In genomic region chr9:113968967-113969366, GRCm38 (mm10) we compare ENCODE assay signal across 12 mouse cellular contexts. TPM values are rescaled to one million over a fixed set of nuclear protein-coding genes. Genes with fewer than 3 reads are reported as not detected.
A peak's percentile ranks its signal among the peaks of the same experiment; 100 is the strongest.
DNase-seq lines count a peak whose midpoint lies in the region; ATAC-seq and TF ChIP-seq lines count a peak whose summit lies in the region.
"Had no signal": no experiment of that assay in that cellular context is flagged by ENCODE, and none has a peak within 500 bp of the region (broad histone marks: within the 10 kb centered on the region; RNA-seq: fewer than 3 reads in every experiment).

No protein-coding gene starts in this region.

- H3K79me2 ChIP-seq in myocyte (ENCODE audit: control insufficient read depth, insufficient read depth) = no peaks in the 10 kb centered on the region

- H3ac ChIP-seq in myocyte (ENCODE audit: control insufficient read depth, insufficient read length) = no peak overlapping the region

- no peak for TF ChIP-seq CTCF in G1E (IDR thresholded peaks at IDR 0.05; ENCODE audit: low read depth, low read length)
- no peak for TF ChIP-seq CTCF in bone marrow, adult 2 months (IDR thresholded peaks at IDR 0.05; ENCODE audit: control insufficient read depth, insufficient read depth, low read length)
- TF ChIP-seq CTCF in intestine, postnatal 0 days (IDR thresholded peaks at IDR 0.05; ENCODE audit: low read depth) = no peak

- H3K36me3 ChIP-seq in G1E (replicated peaks) (peaks cover 81% of the 10 kb centered on the region), myocyte (ENCODE audit: control insufficient read depth, insufficient read depth) (peaks cover 33% of the 10 kb centered on the region)
- H3K36me3 ChIP-seq in intestine, postnatal 0 days (ENCODE audit: control insufficient read depth, insufficient read depth) = peaks cover 69% of the 10 kb centered on the region
- peaks cover 98% of the 10 kb centered on the region for H3K36me3 ChIP-seq in limb, embryonic 10.5 days

- peak overlapping the region; percentile 77 for H3K27ac ChIP-seq in bone marrow, adult 2 months (ENCODE audit: control insufficient read depth, insufficient read depth, low read depth, low read length, poor library complexity)
- H3K27ac ChIP-seq in intestine, postnatal 0 days (ENCODE audit: low read depth, low read length) = no peak overlapping the region
- no peak overlapping the region for H3K27ac ChIP-seq in limb, embryonic 10.5 days
- H3K27ac ChIP-seq: forebrain, embryonic 12.5 days; hindbrain, embryonic 12.5 days; limb, embryonic 15.5 days had no signal

- WGBS in bone marrow, adult 2 months = 62% methylated on average over 7 of the region's 7 CpGs
- WGBS in intestine, postnatal 0 days = 58% methylated on average over 7 of the region's 7 CpGs
- 91% methylated on average over 7 of the region's 7 CpGs for WGBS in limb, embryonic 10.5 days

- no peak; the same call in 1 of the 2 replicates for TF ChIP-seq POLR2A in bone marrow, adult 2 months (IDR thresholded peaks at IDR 0.05; ENCODE audit: borderline replicate concordance, control insufficient read depth, low read depth, low read length)
- TF ChIP-seq POLR2A in myocyte (IDR thresholded peaks at IDR 0.05; ENCODE audit: insufficient read length, low read depth) = no peak

- H3K9me3 ChIP-seq in G1E (replicated peaks) = no peaks in the 10 kb centered on the region
- H3K9me3 ChIP-seq in intestine, postnatal 0 days (ENCODE audit: control insufficient read depth) = no peaks in the 10 kb centered on the region
- H3K9me3 ChIP-seq in limb, embryonic 10.5 days (replicated peaks) = no peaks in the 10 kb centered on the region
- H3K9me3 ChIP-seq: forebrain, embryonic 12.5 days; hindbrain, embryonic 12.5 days; limb, embryonic 15.5 days had no signal

- peak; percentile 97 for ATAC-seq in G1E (ENCODE audit: extremely low read depth, insufficient number of reproducible peaks, low FRiP score, poor library complexity, severe bottlenecking)
- ATAC-seq in intestine, postnatal 0 days = peak; percentile 25; the same call in 1 of the 2 replicates
- ATAC-seq: activated CD4-positive, CD25-positive, alpha-beta regulatory T cell, adult 4 months had no signal

- DNase-seq in G1E (ENCODE audit: low spot score) = peak; percentile 63
- DNase-seq in limb, embryonic 10.5 days (ENCODE audit: low spot score) = no peak
- DNase-seq in cerebellum, postnatal 14 days = no peak
- no peak for DNase-seq in thymus, postnatal 10 days (ENCODE audit: low spot score in 2 of 2)
- DNase-seq: gastrocnemius, postnatal 25 days had no signal

- peaks cover 73% of the 10 kb centered on the region for H3K4me1 ChIP-seq in G1E (ENCODE audit: insufficient read depth, low read depth, low read length)
- peaks cover 1% of the 10 kb centered on the region; the same call in 1 of the 2 replicates for H3K4me1 ChIP-seq in bone marrow, adult 2 months (ENCODE audit: control insufficient read depth, insufficient read depth, low read length)
- no peaks in the 10 kb centered on the region for H3K4me1 ChIP-seq in intestine, postnatal 0 days (replicated peaks; ENCODE audit: control insufficient read depth, insufficient read depth, low read length)
- no peaks in the 10 kb centered on the region for H3K4me1 ChIP-seq in limb, embryonic 10.5 days
- H3K4me1 ChIP-seq: forebrain, embryonic 12.5 days; hindbrain, embryonic 12.5 days; limb, embryonic 15.5 days had no signal

- no peak overlapping the region for H3K9ac ChIP-seq in intestine, postnatal 0 days (ENCODE audit: low read depth, low read length)
- H3K9ac ChIP-seq: forebrain, embryonic 12.5 days; hindbrain, embryonic 12.5 days; limb, embryonic 15.5 days had no signal

- H3K27me3 ChIP-seq in G1E (ENCODE audit: insufficient read depth, low read length) (no peaks in the 10 kb centered on the region), myocyte (ENCODE audit: control insufficient read depth, insufficient read depth, insufficient read length) (no peaks in the 10 kb centered on the region)
- no peaks in the 10 kb centered on the region for H3K27me3 ChIP-seq in intestine, postnatal 0 days (replicated peaks; ENCODE audit: control insufficient read depth, insufficient read depth, low read length)
- no peaks in the 10 kb centered on the region for H3K27me3 ChIP-seq in limb, embryonic 10.5 days (ENCODE audit: low read depth, poor library complexity, severe bottlenecking)
- H3K27me3 ChIP-seq: forebrain, embryonic 12.5 days; hindbrain, embryonic 12.5 days; limb, embryonic 15.5 days had no signal

- H3K4me2 ChIP-seq in intestine, postnatal 0 days (replicated peaks; ENCODE audit: low read depth) = no peak overlapping the region
- H3K4me2 ChIP-seq in myocyte (ENCODE audit: low read depth) = no peak overlapping the region
- H3K4me2 ChIP-seq: forebrain, embryonic 12.5 days; hindbrain, embryonic 12.5 days; limb, embryonic 15.5 days had no signal

- H3K4me3 ChIP-seq in G1E (ENCODE audit: low read depth, low read length) (peak overlapping the region; percentile 67; the same call in 1 of the 2 replicates), myocyte (no peak overlapping the region)
- H3K4me3 ChIP-seq in bone marrow, adult 2 months (replicated peaks; ENCODE audit: control insufficient read depth, low read depth, low read length) = peak overlapping the region; percentile 72
- H3K4me3 ChIP-seq in intestine, postnatal 0 days (ENCODE audit: low read depth, low read length) = no peak overlapping the region
- H3K4me3 ChIP-seq in limb, embryonic 10.5 days = no peak overlapping the region
- H3K4me3 ChIP-seq: forebrain, embryonic 12.5 days; hindbrain, embryonic 12.5 days; limb, embryonic 15.5 days had no signal

TF ChIP-seq in myocyte, 11 proteins besides CTCF, POLR2A, EP300 and RAD21:
- no peak for TF ChIP-seq SRF (IDR thresholded peaks at IDR 0.05; ENCODE audit: control insufficient read depth, insufficient read length, low read depth)
- TF ChIP-seq POLR2AphosphoS2 (IDR thresholded peaks at IDR 0.05; ENCODE audit: insufficient read length, low read depth) = peak; percentile 48

RNA-seq across cellular contexts. Expression of gene Ubp1, which starts 38.2 kb away (rescaled TPM):
- 147 and 169 TPM in 2 replicates for total RNA-seq in G1E (2014; fragmentation: Nextera tagmentation)
- 65.6 and 76.7 TPM in 2 replicates for total RNA-seq in G1E (2017)
- polyA plus RNA-seq in G1E (2012) = 50.3 and 75.0 TPM in 2 replicates
- 103 and 110 TPM in 2 replicates for polyA plus RNA-seq in bone marrow, adult 2 months (2011; ENCODE audit: insufficient read depth, insufficient read length, low replicate concordance, missing spikeins)
- 14.7 and 15.6 TPM in 2 replicates for polyA plus RNA-seq in intestine, postnatal 0 days (2015; fragmentation: Nextera tagmentation; extraction: Ambion mirVana)
- polyA plus RNA-seq in myocyte (2012; fragmentation: generic; extraction: Trizol) = 31.1 TPM
- polyA plus RNA-seq in limb, embryonic 10.5 days (2016; fragmentation: Nextera tagmentation; extraction: Ambion mirVana) = 41.7 and 43.6 TPM in 2 replicates

Comparison
In these comparisons a context has a peak if more than half of its experiments do, and no peak if none do; other contexts are left out.
1. H3K4me3 ChIP-seq: peak in G1E (single experiment) and bone marrow, adult 2 months (single experiment); none in intestine, postnatal 0 days (single experiment), myocyte (single experiment) and limb, embryonic 10.5 days (single experiment).